ENCODE assay signal across 7 mouse cellular contexts in genomic region chr3:121722971-121723844, GRCm38 (mm10). TPM values are rescaled to one million over a fixed set of nuclear protein-coding genes. Genes with fewer than 3 reads are reported as not detected.
DNase-seq lines count a peak whose midpoint lies in the region; ATAC-seq and TF ChIP-seq lines count a peak whose summit lies in the region.

Gene F3 (plus strand): TSS chr3:121723537.

- WGBS in limb, embryonic 11.5 days = under 1% methylated on average over 69 of the region's 73 CpGs
- under 1% methylated on average over 71 of the region's 73 CpGs for whole genome bisulfite sequencing in midbrain, embryonic 12.5 days
- 1% methylated on average over 72 of the region's 73 CpGs for WGBS in spleen, adult 2 months

- no peaks in the 10 kb centered on the region for H3K9me3 ChIP-seq in limb, embryonic 11.5 days (ENCODE audit: control insufficient read depth, low read length)
- H3K9me3 ChIP-seq in midbrain, embryonic 12.5 days = no peaks in the 10 kb centered on the region

- peak within 1 kb of the TSS; percentile 54 for H3K4me3 ChIP-seq in limb, embryonic 11.5 days (ENCODE audit: low read depth, low read length)
- H3K4me3 ChIP-seq in midbrain, embryonic 12.5 days = peak within 1 kb of the TSS; percentile 65
- H3K4me3 ChIP-seq in spleen, adult 2 months (ENCODE audit: extremely low read depth, insufficient read depth, insufficient read length) = peak within 1 kb of the TSS; percentile 50

- DNase-seq in adrenal gland, adult 2 months = peak; percentile 90
- DNase-seq in embryo, embryonic 11 days = peak; percentile 94
- DNase-seq in kidney, adult 11 months = peak; percentile 92
- DNase-seq in limb, embryonic 11.5 days (ENCODE audit: low spot score) = peak; percentile 88
- peak in 1 of 2 experiments; percentile 44 for DNase-seq in spleen, adult 2 months (ENCODE audit: low read depth in 1 of 2, low spot score in 2 of 2)

- no peak within 1 kb of the TSS for H3K27ac ChIP-seq in limb, embryonic 11.5 days (replicated peaks; ENCODE audit: low read depth, low read length)
- H3K27ac ChIP-seq in midbrain, embryonic 12.5 days (replicated peaks) = no peak within 1 kb of the TSS
- no peak within 1 kb of the TSS for H3K27ac ChIP-seq in spleen, adult 2 months (ENCODE audit: insufficient read depth, low read length)

- peaks cover 11% of the 10 kb centered on the region for H3K27me3 ChIP-seq in limb, embryonic 11.5 days (ENCODE audit: control insufficient read depth, insufficient read depth, low read length)
- peaks cover 62% of the 10 kb centered on the region for H3K27me3 ChIP-seq in midbrain, embryonic 12.5 days
- H3K27me3 ChIP-seq in spleen, adult 2 months (ENCODE audit: control insufficient read depth, insufficient read depth, low read length) = peaks cover 9% of the 10 kb centered on the region

- ATAC-seq in granulocyte monocyte progenitor cell, adult 5-6 weeks (replicated peaks; ENCODE audit: poor library complexity, severe bottlenecking) = peak; percentile 62
- ATAC-seq in limb, embryonic 11.5 days (ENCODE audit: insufficient number of reproducible peaks, low FRiP score, low TSS enrichment, low read depth) = peak; percentile 91
- ATAC-seq in midbrain, embryonic 12.5 days (ENCODE audit: low FRiP score, low read depth) = peak; percentile 88

- peak within 1 kb of the TSS; percentile 47 for H3K9ac ChIP-seq in limb, embryonic 11.5 days (ENCODE audit: low read length)
- peak within 1 kb of the TSS; percentile 58 for H3K9ac ChIP-seq in midbrain, embryonic 12.5 days (replicated peaks)

- H3K4me1 ChIP-seq in limb, embryonic 11.5 days (ENCODE audit: control insufficient read depth, insufficient read depth, low read length) = peaks cover 14% of the 10 kb centered on the region; the same call in 1 of the 2 replicates
- peaks cover 28% of the 10 kb centered on the region for H3K4me1 ChIP-seq in midbrain, embryonic 12.5 days
- peaks cover 8% of the 10 kb centered on the region for H3K4me1 ChIP-seq in spleen, adult 2 months (ENCODE audit: control insufficient read depth, insufficient read depth, insufficient read length)

- peak within 1 kb of the TSS; percentile 57 for H3K4me2 ChIP-seq in limb, embryonic 11.5 days (ENCODE audit: low read depth, severe bottlenecking)
- H3K4me2 ChIP-seq in midbrain, embryonic 12.5 days (replicated peaks) = peak within 1 kb of the TSS; percentile 87

- no peaks in the 10 kb centered on the region for H3K36me3 ChIP-seq in limb, embryonic 11.5 days (ENCODE audit: control insufficient read depth, insufficient read depth, low read length)
- H3K36me3 ChIP-seq in midbrain, embryonic 12.5 days = no peaks in the 10 kb centered on the region
- no peaks in the 10 kb centered on the region for H3K36me3 ChIP-seq in spleen, adult 2 months (ENCODE audit: control insufficient read depth, insufficient read depth, low read length)

- peak; percentile 45; the same call in 1 of the 2 replicates for TF ChIP-seq CTCF in spleen, adult 2 months (IDR thresholded peaks at IDR 0.05; ENCODE audit: extremely low read depth, insufficient read depth, insufficient read length, insufficient replicate concordance)

- TF ChIP-seq POLR2A in spleen, adult 2 months (IDR thresholded peaks at IDR 0.05; ENCODE audit: low read depth, low read length) = no peak

RNA-seq across cellular contexts. Expression of gene F3, which starts in this region (rescaled TPM):
- total RNA-seq in adrenal gland, adult 2 months (2021) = 10 to 100 TPM in 1 of 2 experiments, 1 to 10 TPM in 1; 8.0 to 22.4 TPM
- 12.7 and 19.4 TPM in 2 replicates for polyA plus RNA-seq in adrenal gland, adult 2 months (2012; rRNA removed)
- total RNA-seq in granulocyte monocyte progenitor cell, adult 5-6 weeks (2014; fragmentation: Nextera tagmentation) = 1.1 and 7.2 TPM in 2 replicates
- 0.26 and 2.3 TPM in 2 replicates for total RNA-seq in granulocyte monocyte progenitor cell, adult 5-6 weeks (2017)
- 4.4 and 5.1 TPM in 2 replicates for polyA plus RNA-seq in limb, embryonic 11.5 days (2014; fragmentation: Nextera tagmentation; extraction: Ambion mirVana)
- 5.0 and 6.4 TPM in 2 replicates for polyA plus RNA-seq in midbrain, embryonic 12.5 days (2016; fragmentation: Nextera tagmentation; extraction: Ambion mirVana)
- polyA plus RNA-seq in spleen, adult 2 months (2012; rRNA removed) = 3.1 and 3.4 TPM in 2 replicates
